Mouse (Mus musculus) midbrain, embryonic 12.5 days (tissue): ENCODE data around the gene Gm10318. TPM values are rescaled to one million over a fixed set of nuclear protein-coding genes. Genes with fewer than 3 reads are reported as not detected.

ENCODE experiments used
- ATAC-seq: fragments of 200-750 bp; cut with Nextera tagmentation; 2 replicates; pipeline ENCODE4 v1.8.0; 2017; ENCODE audit warnings: low read depth, moderate TSS enrichment, moderate library complexity; ENCODE audit not compliant: low FRiP score
- H3K27ac ChIP-seq: fragments of 300-500 bp; sonication (generic); replicated peaks from 2 replicates; pipeline ENCODE4 v1.5.1; 2016; ENCODE audit warnings: mild to moderate bottlenecking
- H3K27me3 ChIP-seq: fragments of 300-500 bp; sonication (generic); 2 replicates; pipeline ENCODE4 v1.6.1; 2016; ENCODE audit warnings: mild to moderate bottlenecking
- H3K36me3 ChIP-seq: fragments of 300-500 bp; sonication (generic); 2 replicates; pipeline ENCODE4 v1.6.1; 2016
- H3K4me1 ChIP-seq: fragments of 300-500 bp; sonication (generic); 2 replicates; pipeline ENCODE4 v1.6.1; 2016
- H3K4me2 ChIP-seq: fragments of 300-500 bp; sonication (generic); replicated peaks from 2 replicates; pipeline ENCODE4 v1.6.1; 2016; ENCODE audit warnings: mild to moderate bottlenecking, moderate library complexity
- H3K4me3 ChIP-seq: fragments of 300-500 bp; sonication (generic); 2 replicates; pipeline ENCODE4 v1.5.1; 2016; ENCODE audit warnings: mild to moderate bottlenecking
- H3K9ac ChIP-seq: fragments of 300-500 bp; sonication (generic); replicated peaks from 2 replicates; pipeline ENCODE4 v1.6.1; 2016; ENCODE audit warnings: mild to moderate bottlenecking, moderate library complexity
- H3K9me3 ChIP-seq: fragments of 300-500 bp; sonication (generic); 2 replicates; pipeline ENCODE4 v1.6.1; 2016; ENCODE audit warnings: mild to moderate bottlenecking
- WGBS: fragments of 180-500 bp; shearing (Covaris S2); methylation state at CpG from one replicate; pipeline ENCODE4 v1.1.7; 2016; 5-methylcytosine and 5-hydroxymethylcytosine counted together
- polyA plus RNA-seq: library from polyadenylated mRNA; unstranded; fragments of >200 nt; fragmentation: Nextera tagmentation; extraction: Ambion mirVana; gene quantifications from 2 replicates; pipeline ENCODE4 v1.2.1, GENCODE M21; 2016

The Gm10318 gene
- polyA plus RNA-seq, 1 experiment from 2014 or later = not detected

DNA sequence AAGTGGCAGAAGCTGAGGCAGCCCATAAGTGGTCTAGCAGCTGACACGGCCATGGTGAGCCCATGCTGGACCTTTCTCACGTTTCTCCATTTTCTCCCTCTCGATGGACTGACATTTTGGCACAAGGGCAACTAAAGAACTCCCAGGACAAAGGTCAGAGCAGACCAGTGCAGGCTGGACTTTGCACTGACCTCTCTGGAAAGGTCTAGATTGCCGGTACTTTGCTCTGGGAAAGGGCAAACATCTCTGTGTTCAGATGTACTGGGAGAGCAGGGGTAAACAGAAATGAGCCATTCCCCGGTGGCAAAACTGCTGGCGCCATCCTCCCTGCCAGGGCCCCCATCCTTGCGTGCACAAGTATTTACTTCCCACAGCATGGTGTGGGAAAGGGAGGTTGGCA lies 47.5 kb downstream of the Gm10318 start:
- H3K9ac ChIP-seq = no peak overlapping the region
- H3K4me3 ChIP-seq = no peak overlapping the region
- H3K27ac ChIP-seq = no peak overlapping the region
- WGBS = 84% methylated on average over 7 of the region's 7 CpGs
- H3K4me1 ChIP-seq = peaks cover 20% of the 10 kb centered on the region; the same call in 1 of the 2 replicates
- H3K9me3 ChIP-seq = no peaks in the 10 kb centered on the region
- H3K36me3 ChIP-seq = no peaks in the 10 kb centered on the region
- H3K4me2 ChIP-seq = no peak overlapping the region
- H3K27me3 ChIP-seq = peaks cover 20% of the 10 kb centered on the region
- no peak for ATAC-seq

DNA sequence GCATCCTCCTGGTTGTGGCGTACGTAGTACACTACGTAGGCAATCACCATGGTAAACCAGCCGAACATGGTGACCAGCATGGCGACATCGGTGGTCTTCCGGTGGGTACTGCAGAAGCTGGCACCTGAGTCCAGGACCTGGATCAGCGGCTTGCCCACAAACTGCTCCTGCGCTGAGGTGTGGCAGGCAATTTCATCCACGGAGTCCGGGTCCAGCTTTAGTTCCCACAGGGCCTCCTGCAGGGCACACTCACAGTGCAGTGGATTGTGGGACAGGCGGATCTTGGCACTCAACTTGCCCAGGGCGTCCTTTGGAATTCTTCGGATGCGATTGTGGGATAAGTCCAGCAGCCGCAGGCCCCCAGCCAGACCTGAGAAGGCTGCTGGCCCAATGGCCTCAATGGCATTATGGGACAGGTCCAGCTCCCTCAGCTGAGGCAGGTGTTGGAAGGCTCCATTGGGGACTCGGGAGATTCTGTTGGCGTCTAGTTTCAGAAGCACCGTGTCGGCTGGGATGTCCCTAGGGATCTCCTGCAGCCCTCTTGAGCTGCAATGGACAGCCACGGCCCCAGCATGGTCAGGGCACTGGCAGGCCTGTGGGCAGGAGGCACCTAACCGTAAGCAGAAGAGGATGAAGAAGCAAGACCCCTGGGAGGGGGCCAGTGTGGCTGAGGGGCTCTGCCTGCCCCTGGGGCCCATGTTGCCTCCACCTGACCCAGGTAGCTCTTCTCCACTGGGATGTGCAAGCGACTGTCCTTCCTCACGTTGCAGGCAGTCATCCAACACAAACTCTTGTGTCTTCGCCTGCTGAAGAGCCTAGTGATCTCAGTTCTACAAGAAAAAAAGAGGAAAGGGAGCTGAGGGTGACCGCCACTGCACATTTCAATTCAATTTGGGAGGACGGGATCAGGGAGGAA lies 48.5 kb downstream of the Gm10318 start:
- no peak for ATAC-seq
- 85% methylated on average over 27 of the region's 27 CpGs for WGBS
- Histone ChIP-seq H3K4me1 (peaks cover 19% of the 10 kb centered on the region; the same call in 1 of the 2 replicates), H3K27me3 (peaks cover 23% of the 10 kb centered on the region), H3K36me3 (no peaks in the 10 kb centered on the region), H3K27ac (no peak overlapping the region), H3K4me3 (peak overlapping the region; percentile 62; the same call in 1 of the 2 replicates), H3K4me2 (peak overlapping the region; percentile 90), H3K9ac (no peak overlapping the region), H3K9me3 (no peaks in the 10 kb centered on the region)

DNA sequence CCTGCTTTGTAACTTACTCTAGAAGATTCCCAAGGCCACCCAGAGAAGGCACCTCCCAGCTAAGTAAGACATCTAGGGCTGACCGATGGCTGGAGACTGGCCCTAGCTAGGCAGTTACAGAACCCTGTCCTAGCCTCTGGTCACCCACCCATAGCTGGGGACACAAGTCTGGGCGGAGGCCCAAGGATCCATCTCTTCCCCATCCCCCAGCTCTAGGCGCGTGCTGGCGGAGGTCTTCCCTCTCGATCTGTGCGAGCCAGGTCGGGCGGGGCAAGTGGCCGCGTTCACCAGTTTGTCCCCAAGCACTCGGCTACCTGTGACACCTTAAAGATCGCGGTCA lies 49.2 kb downstream of the Gm10318 start:
- Histone ChIP-seq H3K9me3 (no peaks in the 10 kb centered on the region), H3K4me3 (peak overlapping the region; percentile 62), H3K4me1 (peaks cover 16% of the 10 kb centered on the region; the same call in 1 of the 2 replicates), H3K36me3 (no peaks in the 10 kb centered on the region), H3K27ac (no peak overlapping the region), H3K9ac (peak overlapping the region; percentile 71), H3K27me3 (peaks cover 23% of the 10 kb centered on the region), H3K4me2 (peak overlapping the region; percentile 90)
- peak; percentile 45 for ATAC-seq
- 1% methylated on average over 14 of the region's 14 CpGs for WGBS

DNA sequence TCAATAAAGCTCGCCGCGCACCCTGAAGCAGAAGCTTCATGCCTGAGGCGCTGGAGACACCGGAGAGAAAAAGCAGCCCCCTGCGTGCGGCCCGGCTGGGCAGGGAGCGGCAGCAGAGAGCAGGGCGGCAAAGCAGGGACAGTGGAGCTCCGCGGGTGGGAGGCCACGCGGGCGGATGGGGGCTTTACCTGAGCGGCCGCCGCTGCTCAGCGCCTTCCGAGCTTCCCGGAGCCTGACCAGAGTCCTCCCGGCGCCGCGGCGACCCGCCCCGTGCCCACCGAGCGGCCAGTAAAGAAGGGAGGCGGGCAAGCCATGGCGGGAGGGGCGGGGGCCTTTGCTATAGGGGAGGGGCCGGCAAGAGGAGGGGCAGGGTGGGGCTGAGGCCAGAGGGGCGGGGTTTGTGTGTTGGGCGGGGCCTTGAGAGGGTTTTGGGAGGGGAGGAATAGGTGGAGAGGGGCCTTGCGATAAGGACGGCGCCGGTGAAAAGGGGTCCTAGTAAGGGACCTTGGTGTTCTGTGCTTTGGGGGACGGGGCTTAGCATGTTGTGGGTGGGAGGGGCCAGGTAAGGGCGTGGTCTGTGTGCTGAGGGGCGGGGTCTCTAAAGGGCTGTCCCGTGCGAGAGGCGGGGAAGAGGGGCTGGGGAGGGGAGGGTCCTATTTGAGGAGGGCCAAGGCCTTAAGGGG lies 49.7 kb downstream of the Gm10318 start, which contains the start of gene Lrrc3:
TSS of gene Lrrc3 (minus strand) at position 326 of the 683 bp plus-strand sequence.
- Histone ChIP-seq H3K27me3 (peaks cover 23% of the 10 kb centered on the region), H3K9me3 (no peaks in the 10 kb centered on the region), H3K4me2 (peak within 1 kb of the TSS; percentile 90), H3K4me3 (peak within 1 kb of the TSS; percentile 62), H3K9ac (peak within 1 kb of the TSS; percentile 71), H3K27ac (no peak within 1 kb of the TSS), H3K4me1 (peaks cover 16% of the 10 kb centered on the region; the same call in 1 of the 2 replicates), H3K36me3 (no peaks in the 10 kb centered on the region)
- peak; percentile 74 for ATAC-seq
- WGBS = 1% methylated on average over 46 of the region's 46 CpGs

DNA sequence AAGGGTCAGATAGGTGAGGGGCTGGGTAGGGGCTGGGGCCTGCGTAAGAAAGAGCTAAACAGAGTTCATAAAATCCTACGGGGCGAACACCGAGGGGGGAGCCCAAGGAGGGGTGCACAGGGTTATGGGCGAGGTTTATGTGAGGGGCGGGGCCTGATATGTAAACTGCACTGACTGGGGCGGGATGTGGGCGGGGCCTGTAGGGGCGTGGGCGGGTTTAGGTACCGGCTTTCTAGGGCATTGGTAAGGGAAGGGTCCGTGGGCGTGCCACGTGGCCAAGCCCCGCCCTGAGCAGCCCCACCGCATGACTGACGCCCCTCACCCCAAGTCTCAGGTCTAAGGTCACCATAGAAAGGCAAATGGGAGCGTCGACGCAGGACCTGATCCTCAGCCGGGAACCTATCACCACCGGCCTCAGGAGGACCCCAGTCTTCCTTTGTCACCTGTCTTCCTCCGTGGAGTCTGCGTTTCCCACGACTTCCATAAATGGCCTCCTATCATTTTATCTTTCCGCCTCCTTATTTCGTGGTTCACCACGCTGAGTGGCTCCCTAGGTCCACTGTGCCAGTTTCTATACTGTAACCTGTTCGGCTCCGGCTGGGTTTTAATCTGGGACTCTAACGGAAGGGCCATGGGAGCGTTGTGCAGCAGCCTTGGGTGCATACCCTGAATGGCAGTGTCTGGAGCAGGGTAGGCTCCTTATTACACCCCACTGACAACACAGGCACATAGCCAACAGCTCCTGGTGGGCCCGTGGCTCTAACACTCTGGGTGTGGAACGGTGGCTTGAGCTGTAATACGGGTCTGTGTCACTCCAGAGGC lies 50.4 kb downstream of the Gm10318 start:
- H3K27me3 ChIP-seq = peaks cover 23% of the 10 kb centered on the region
- H3K9ac ChIP-seq = peak overlapping the region; percentile 71; the same call in 1 of the 2 replicates
- no peak overlapping the region for H3K27ac ChIP-seq
- 10% methylated on average over 30 of the region's 35 CpGs for WGBS
- H3K9me3 ChIP-seq = no peaks in the 10 kb centered on the region
- peak overlapping the region; percentile 62 for H3K4me3 ChIP-seq
- peak; percentile 83 for ATAC-seq
- H3K36me3 ChIP-seq = no peaks in the 10 kb centered on the region
- peak overlapping the region; percentile 90 for H3K4me2 ChIP-seq
- H3K4me1 ChIP-seq = peaks cover 16% of the 10 kb centered on the region; the same call in 1 of the 2 replicates

Other genes with a start within 250 kb of the Gm10318 start
- 304 and 325 TPM in 2 replicates for gene Sumo3, start 246.8 kb upstream of the Gm10318 start, polyA plus RNA-seq
- gene Gm49325, start 246.7 kb upstream of the Gm10318 start, polyA plus RNA-seq = 7.7 and 19.3 TPM in 2 replicates
- gene Ube2g2, start 230.6 kb upstream of the Gm10318 start, polyA plus RNA-seq = 83.6 and 84.2 TPM in 2 replicates
- 1.2 and 1.4 TPM in 2 replicates for gene Tspear, start 166.3 kb upstream of the Gm10318 start, polyA plus RNA-seq
- not detected in 2 replicates for gene Gm19402, start 162.1 kb upstream of the Gm10318 start, polyA plus RNA-seq
- not detected in 2 replicates for gene Gm9508, start 155.6 kb upstream of the Gm10318 start, polyA plus RNA-seq
- not detected in 2 replicates for gene Gm10272, start 146.2 kb upstream of the Gm10318 start, polyA plus RNA-seq
- gene Gm10024, start 141.4 kb upstream of the Gm10318 start, polyA plus RNA-seq = not detected in 2 replicates
- not detected in 2 replicates for gene Gm10142, start 137.1 kb upstream of the Gm10318 start, polyA plus RNA-seq
- gene Krtap12-1, start 132.3 kb upstream of the Gm10318 start, polyA plus RNA-seq = not detected in 2 replicates
- gene Gm10100, start 126.4 kb upstream of the Gm10318 start, polyA plus RNA-seq = not detected in 2 replicates
- not detected in 2 replicates for gene Gm18596, start 110.2 kb upstream of the Gm10318 start, polyA plus RNA-seq
- not detected in 2 replicates for gene Gm9736, start 101.5 kb upstream of the Gm10318 start, polyA plus RNA-seq
- gene Gm3233, start 93.2 kb upstream of the Gm10318 start, polyA plus RNA-seq = not detected in 2 replicates
- not detected in 2 replicates for gene Gm3238, start 81.5 kb upstream of the Gm10318 start, polyA plus RNA-seq
- gene Gm7138, start 75.9 kb upstream of the Gm10318 start, polyA plus RNA-seq = not detected in 2 replicates
- gene Gm3250, start 70.3 kb upstream of the Gm10318 start, polyA plus RNA-seq = not detected in 2 replicates
- not detected in 2 replicates for gene Gm7137, start 64.7 kb upstream of the Gm10318 start, polyA plus RNA-seq
- gene Gm9639, start 57.8 kb upstream of the Gm10318 start, polyA plus RNA-seq = not detected in 2 replicates
- not detected in 2 replicates for gene Gm19668, start 53.7 kb upstream of the Gm10318 start, polyA plus RNA-seq
- not detected in 2 replicates for gene Gm9507, start 41.0 kb upstream of the Gm10318 start, polyA plus RNA-seq
- not detected in 2 replicates for gene Gm2696, start 38.2 kb upstream of the Gm10318 start, polyA plus RNA-seq
- gene Krtap10-4, start 25.8 kb upstream of the Gm10318 start, polyA plus RNA-seq = not detected in 2 replicates
- not detected in 2 replicates for gene Krtap10-10, start 16.9 kb upstream of the Gm10318 start, polyA plus RNA-seq
- gene Gm36176, start 6.1 kb upstream of the Gm10318 start, polyA plus RNA-seq = not detected in 2 replicates
- not detected in 2 replicates for gene Gm3285, start 9.1 kb downstream of the Gm10318 start, polyA plus RNA-seq
- gene Lrrc3, start 49.7 kb downstream of the Gm10318 start, polyA plus RNA-seq = 5.3 and 5.6 TPM in 2 replicates
- 1.2 and 1.5 TPM in 2 replicates for gene Trpm2, start 117.7 kb downstream of the Gm10318 start, polyA plus RNA-seq
- gene 1810043G02Rik, start 125.7 kb downstream of the Gm10318 start, polyA plus RNA-seq = 32.0 and 32.9 TPM in 2 replicates
- gene Pfkl, start 157.2 kb downstream of the Gm10318 start, polyA plus RNA-seq = 104 and 116 TPM in 2 replicates
- not detected in 2 replicates for gene Dnmt3l, start 189.1 kb downstream of the Gm10318 start, polyA plus RNA-seq
- 0.17 and 0.35 TPM in 2 replicates for gene Aire, start 190.8 kb downstream of the Gm10318 start, polyA plus RNA-seq
- gene Icosl, start 216.4 kb downstream of the Gm10318 start, polyA plus RNA-seq = 1.2 and 1.4 TPM in 2 replicates